Mouse (Mus musculus) myocyte (in vitro differentiated cells): ENCODE measurements at regions not wholly inside any gene's neighbourhood (a gene's known extent, or its start where the extent isn't known, plus 50 kb on each side); places are given as distances from the start of the nearest gene placed in this dataset.

Experiments
- E2F4 ChIP-seq: IDR thresholded peaks from one replicate; pipeline ENCODE4 v1.6.1; 2011; ENCODE audit warnings: mild to moderate bottlenecking, control low read depth, moderate library complexity; ENCODE audit not compliant: insufficient read depth
- MYOD1 ChIP-seq, 3 experiments: IDR thresholded peaks; one replicate each; pipeline ENCODE4 v1.6.1; 2011; ENCODE audit warnings: control low read depth in 2 of 3, low read depth in 2 of 3, mild to moderate bottlenecking in 2 of 3, moderate library complexity in 1 of 3; ENCODE audit not compliant: insufficient read length in 2 of 3, control insufficient read depth in 1 of 3

GRCm38 (mm10) chr12:16034691-16035515, 218.2 kb upstream of the Trib2 start:
- TF ChIP-seq E2F4 = no peak
- no peak for TF ChIP-seq MYOD1 (IDR thresholded peaks at IDR 0.05; ENCODE audit: control insufficient read depth in 1 of 3, insufficient read length in 2 of 3, low read depth in 2 of 3)
